Comparison of ENCODE assay signal across 8 mouse cellular contexts in the genomic region with DNA sequence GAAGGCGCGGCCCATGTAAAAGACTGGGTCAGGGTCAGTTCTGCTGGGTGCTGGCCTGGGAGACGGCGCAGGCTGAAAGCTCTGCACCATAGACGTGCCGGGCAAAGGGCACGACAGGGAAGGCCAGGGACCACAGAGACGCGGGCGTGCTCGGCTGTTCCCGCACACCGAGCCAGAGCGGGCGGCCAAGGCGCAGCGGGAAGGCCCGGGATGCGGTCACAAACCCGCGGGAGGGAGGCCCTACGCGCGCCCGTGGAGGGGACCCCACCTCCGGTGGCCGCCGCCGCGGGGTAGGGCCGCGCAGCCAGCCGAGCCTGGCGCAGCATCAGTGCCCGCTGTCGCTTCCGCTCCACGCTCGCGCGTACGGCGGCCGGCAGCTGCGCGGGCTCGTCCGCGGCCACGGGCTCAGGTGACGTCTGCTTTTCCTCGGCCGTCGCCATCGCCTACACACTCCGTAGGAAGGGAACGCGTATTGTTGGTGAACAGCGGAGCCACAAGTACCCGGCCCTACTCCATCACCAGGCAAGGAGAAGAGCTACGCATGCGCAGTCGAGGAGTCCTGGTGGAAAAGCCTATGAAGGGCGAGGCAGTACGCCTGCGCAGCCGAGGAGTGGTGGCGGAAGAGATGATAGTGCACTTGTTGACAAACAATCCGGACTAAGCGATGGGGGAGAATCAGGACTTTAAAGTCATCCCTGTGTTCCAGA. TPM values are rescaled to one million over a fixed set of nuclear protein-coding genes. Genes with fewer than 3 reads are reported as not detected.
A peak's percentile ranks its signal among the peaks of the same experiment; 100 is the strongest.
DNase-seq lines count a peak whose midpoint lies in the region; ATAC-seq and TF ChIP-seq lines count a peak whose summit lies in the region.

Xpa (minus strand) TSS at position 531 of the 707 bp plus-strand sequence.

- H3K9ac ChIP-seq in heart, embryonic 11.5 days (ENCODE audit: low read depth, low read length): peak within 1 kb of the TSS; percentile 87
- H3K9ac ChIP-seq in kidney, embryonic 16.5 days (replicated peaks; ENCODE audit: low read length): peak within 1 kb of the TSS; percentile 91
- H3K9ac ChIP-seq in liver, adult 2 months (ENCODE audit: low read depth, low read length): peak within 1 kb of the TSS; percentile 91

- no peak for TF ChIP-seq CTCF in C2C12 (IDR thresholded peaks at IDR 0.05; ENCODE audit: control insufficient read depth, insufficient read depth, insufficient read length)
- peak; percentile 5; the same call in 1 of the 2 replicates for TF ChIP-seq CTCF in brain, embryonic 14.5 days (IDR thresholded peaks at IDR 0.05; ENCODE audit: borderline replicate concordance, extremely low read depth, insufficient read depth, insufficient read length)
- no peak for TF ChIP-seq CTCF in liver, adult 2 months (IDR thresholded peaks at IDR 0.05; ENCODE audit: low read depth, low read length)

- peak; percentile 99 for DNase-seq in brain, embryonic 14.5 days (ENCODE audit: low read depth)
- peak; percentile 89 for DNase-seq in liver, adult 2 months (ENCODE audit: extremely low read depth, low read depth, low spot score)
- DNase-seq in splenic B cell, adult 2 months (ENCODE audit: low read depth, low spot score): peak; percentile 97

- WGBS in heart, embryonic 11.5 days (ENCODE audit: insufficient replicate concordance): under 1% methylated on average over 69 of the region's 70 CpGs
- 0% methylated on average over 69 of the region's 70 CpGs for WGBS in kidney, embryonic 16.5 days
- under 1% methylated on average over 70 of the region's 70 CpGs for whole genome bisulfite sequencing in liver, adult 2 months

- peak; percentile 51 for TF ChIP-seq POLR2A in brain, embryonic 14.5 days (IDR thresholded peaks at IDR 0.05; ENCODE audit: borderline replicate concordance, extremely low read depth, insufficient read depth, insufficient read length, poor library complexity, severe bottlenecking)
- TF ChIP-seq POLR2A in liver, adult 2 months (IDR thresholded peaks at IDR 0.05; ENCODE audit: extremely low read depth, insufficient read depth, low read length): peak; percentile 73
- TF ChIP-seq POLR2A in myocyte (IDR thresholded peaks at IDR 0.05; ENCODE audit: insufficient read length, low read depth): peak; percentile 93

- H3K79me2 ChIP-seq in C2C12 (ENCODE audit: control insufficient read depth, insufficient read depth) (peaks cover 20% of the 10 kb centered on the region), myocyte (ENCODE audit: control insufficient read depth, insufficient read depth) (peaks cover 6% of the 10 kb centered on the region)
- peaks cover 9% of the 10 kb centered on the region; the same call in 1 of the 2 replicates for H3K79me2 ChIP-seq in liver, adult 2 months (ENCODE audit: control insufficient read depth, insufficient read depth, low read length)

- H3K36me3 ChIP-seq in C2C12 (ENCODE audit: control insufficient read depth, insufficient read depth) (no peaks in the 10 kb centered on the region), myocyte (ENCODE audit: control insufficient read depth, insufficient read depth) (no peaks in the 10 kb centered on the region)
- peaks cover 4% of the 10 kb centered on the region for H3K36me3 ChIP-seq in erythroblast, embryonic 14.5 days (ENCODE audit: control insufficient read depth)
- H3K36me3 ChIP-seq in heart, embryonic 11.5 days (ENCODE audit: control insufficient read depth, insufficient read depth, low read length): no peaks in the 10 kb centered on the region
- peaks cover 3% of the 10 kb centered on the region; the same call in 1 of the 2 replicates for H3K36me3 ChIP-seq in kidney, embryonic 16.5 days (ENCODE audit: insufficient read depth, low read length)
- H3K36me3 ChIP-seq in liver, adult 2 months (ENCODE audit: control insufficient read depth, insufficient read depth, low read length): peaks cover 3% of the 10 kb centered on the region; the same call in 1 of the 2 replicates
- H3K36me3 ChIP-seq in splenic B cell, adult 2 months (ENCODE audit: control insufficient read depth, insufficient read depth, low read length, poor library complexity, severe bottlenecking): no peaks in the 10 kb centered on the region

- H3K27ac ChIP-seq in heart, embryonic 11.5 days (ENCODE audit: low read depth, low read length): peak within 1 kb of the TSS; percentile 81
- H3K27ac ChIP-seq in kidney, embryonic 16.5 days (ENCODE audit: low read length): peak within 1 kb of the TSS; percentile 70
- H3K27ac ChIP-seq in liver, adult 2 months (replicated peaks; ENCODE audit: insufficient read depth, low read depth, low read length): peak within 1 kb of the TSS; percentile 49

- peaks cover 2% of the 10 kb centered on the region for H3K79me3 ChIP-seq in C2C12 (ENCODE audit: low read depth)

- peaks cover 39% of the 10 kb centered on the region for H3K4me1 ChIP-seq in erythroblast, embryonic 14.5 days (ENCODE audit: control insufficient read depth)
- H3K4me1 ChIP-seq in heart, embryonic 11.5 days (ENCODE audit: control insufficient read depth, insufficient read depth, low read length): peaks cover 3% of the 10 kb centered on the region; the same call in 1 of the 2 replicates
- H3K4me1 ChIP-seq in kidney, embryonic 16.5 days (ENCODE audit: insufficient read depth, low read length): peaks cover 14% of the 10 kb centered on the region
- H3K4me1 ChIP-seq in liver, adult 2 months (ENCODE audit: control insufficient read depth, insufficient read depth, low read length): peaks cover 6% of the 10 kb centered on the region

- H3K4me3 ChIP-seq in C2C12 (ENCODE audit: insufficient read depth, poor library complexity, severe bottlenecking) (peak within 1 kb of the TSS; percentile 52), myocyte (peak within 1 kb of the TSS; percentile 38)
- H3K4me3 ChIP-seq in erythroblast, embryonic 14.5 days (replicated peaks): peak within 1 kb of the TSS; percentile 90
- H3K4me3 ChIP-seq in heart, embryonic 11.5 days (ENCODE audit: low read depth, low read length): peak within 1 kb of the TSS; percentile 92
- peak within 1 kb of the TSS; percentile 89 for H3K4me3 ChIP-seq in kidney, embryonic 16.5 days (ENCODE audit: low read length)
- H3K4me3 ChIP-seq in liver, adult 2 months (ENCODE audit: insufficient read depth, low read depth, low read length): peak within 1 kb of the TSS; percentile 95

- H3K4me2 ChIP-seq in heart, embryonic 11.5 days: peak within 1 kb of the TSS; percentile 80
- peak within 1 kb of the TSS; percentile 88 for H3K4me2 ChIP-seq in kidney, embryonic 16.5 days (replicated peaks; ENCODE audit: low read depth, low read length)
- peak within 1 kb of the TSS; percentile 95 for H3K4me2 ChIP-seq in myocyte (ENCODE audit: low read depth)

- H3K9me3 ChIP-seq in erythroblast, embryonic 14.5 days (ENCODE audit: control insufficient read depth, low read length): no peaks in the 10 kb centered on the region
- H3K9me3 ChIP-seq in heart, embryonic 11.5 days (replicated peaks; ENCODE audit: control insufficient read depth, low read length): no peaks in the 10 kb centered on the region
- no peaks in the 10 kb centered on the region for H3K9me3 ChIP-seq in kidney, embryonic 16.5 days (ENCODE audit: low read length)

- ATAC-seq in heart, embryonic 11.5 days (replicated peaks; ENCODE audit: insufficient number of reproducible peaks, low FRiP score, low TSS enrichment): peak; percentile 84
- peak; percentile 95 for ATAC-seq in kidney, embryonic 16.5 days (ENCODE audit: low FRiP score, low TSS enrichment)

- H3ac ChIP-seq in C2C12 (ENCODE audit: control insufficient read depth, insufficient read length, low read depth) (peak within 1 kb of the TSS; percentile 99), myocyte (ENCODE audit: control insufficient read depth, insufficient read length) (peak within 1 kb of the TSS; percentile 56)

- H3K27me3 ChIP-seq in C2C12 (ENCODE audit: control insufficient read depth, insufficient read depth, insufficient read length): no peaks in the 10 kb centered on the region
- H3K27me3 ChIP-seq in erythroblast, embryonic 14.5 days (ENCODE audit: control insufficient read depth): peaks cover 17% of the 10 kb centered on the region
- H3K27me3 ChIP-seq in heart, embryonic 11.5 days (ENCODE audit: control insufficient read depth, insufficient read depth, low read length): peaks cover 11% of the 10 kb centered on the region
- H3K27me3 ChIP-seq in kidney, embryonic 16.5 days (ENCODE audit: insufficient read depth, low read length): peaks cover 10% of the 10 kb centered on the region
- H3K27me3 ChIP-seq in liver, adult 2 months (ENCODE audit: control insufficient read depth, insufficient read depth, low read length): no peaks in the 10 kb centered on the region
- H3K27me3 ChIP-seq in myocyte (ENCODE audit: control insufficient read depth, insufficient read depth, insufficient read length): no peaks in the 10 kb centered on the region
- no peaks in the 10 kb centered on the region for H3K27me3 ChIP-seq in splenic B cell, adult 2 months (ENCODE audit: control insufficient read depth, insufficient read depth, low read length, poor library complexity, severe bottlenecking)

TF ChIP-seq in C2C12, 6 proteins besides CTCF, POLR2A, EP300 and RAD21:
- TF ChIP-seq USF1 (IDR thresholded peaks at IDR 0.05; ENCODE audit: low read depth) (no peak), CEBPB (IDR thresholded peaks at IDR 0.05; ENCODE audit: low read depth) (no peak)
TF ChIP-seq in C2C12: peak in this region for 0.

TF ChIP-seq in myocyte, 11 proteins besides CTCF, POLR2A, EP300 and RAD21 (continues in another document):
- TF ChIP-seq USF1 (IDR thresholded peaks at IDR 0.05; ENCODE audit: low read depth) (no peak), POLR2AphosphoS2 (IDR thresholded peaks at IDR 0.05; ENCODE audit: insufficient read length, low read depth) (peak; percentile 89), SRF (IDR thresholded peaks at IDR 0.05; ENCODE audit: control insufficient read depth, insufficient read length, low read depth) (no peak), REST (IDR thresholded peaks at IDR 0.05; ENCODE audit: insufficient read depth, insufficient read length) (no peak), CEBPB (IDR thresholded peaks at IDR 0.05; ENCODE audit: insufficient read depth, poor library complexity, severe bottlenecking) (no peak), MYOD1 (IDR thresholded peaks at IDR 0.05; ENCODE audit: control insufficient read depth in 1 of 3, insufficient read length in 2 of 3, low read depth in 2 of 3) (peak in 2 of 3 experiments; percentile 41 to 58), TCF3 (IDR thresholded peaks at IDR 0.05; ENCODE audit: insufficient read length, low read depth) (no peak), TCF12 (IDR thresholded peaks at IDR 0.05; ENCODE audit: insufficient read depth, poor library complexity, severe bottlenecking) (no peak), E2F4 (IDR thresholded peaks at IDR 0.05; ENCODE audit: insufficient read depth) (no peak)

RNA-seq across cellular contexts. Expression of gene Xpa, which starts in this region (rescaled TPM):
- polyA plus RNA-seq in C2C12 (2012; fragmentation: generic; extraction: Trizol) (11.5 TPM), myocyte (2012; fragmentation: generic; extraction: Trizol) (19.7 TPM)
- 35.3 and 40.2 TPM in 2 replicates for polyA plus RNA-seq in brain, embryonic 14.5 days (2012; rRNA removed)
- polyA plus RNA-seq in erythroblast, embryonic 14.5 days (2012): 2.7 and 3.4 TPM in 2 replicates
- 14.4 and 17.1 TPM in 2 replicates for polyA plus RNA-seq in heart, embryonic 11.5 days (2014; fragmentation: Nextera tagmentation; extraction: Ambion mirVana)
- 20.7 and 21.1 TPM in 2 replicates for polyA plus RNA-seq in kidney, embryonic 16.5 days (2015; fragmentation: Nextera tagmentation; extraction: Ambion mirVana)
- total RNA-seq in liver, adult 2 months (2014; rRNA removed): 15.6 and 18.7 TPM in 2 replicates
- polyA plus RNA-seq in liver, adult 2 months (2012; rRNA removed): 10.3 and 11.1 TPM in 2 replicates

Comparison
In these comparisons a context has a peak if more than half of its experiments do, and no peak if none do; other contexts are left out.
1. Peak in every context shown above with its lines: DNase-seq, ATAC-seq, H3K4me3 ChIP-seq and H3K27ac ChIP-seq.
2. H3K4me3 ChIP-seq: peak in every context shown above with its lines; median percentile 95 in liver, adult 2 months; 92 in heart, embryonic 11.5 days; 90 in erythroblast, embryonic 14.5 days; 89 in kidney, embryonic 16.5 days; 52 in C2C12; 38 in myocyte.